Mouse (Mus musculus): ENCODE results near the gene Il17c. TPM values are rescaled to one million over a fixed set of nuclear protein-coding genes. Genes with fewer than 3 reads are reported as not detected.

Il17c gene
- polyA plus RNA-seq, 1 experiment from 2014 or later = 0.31 TPM

DNA sequence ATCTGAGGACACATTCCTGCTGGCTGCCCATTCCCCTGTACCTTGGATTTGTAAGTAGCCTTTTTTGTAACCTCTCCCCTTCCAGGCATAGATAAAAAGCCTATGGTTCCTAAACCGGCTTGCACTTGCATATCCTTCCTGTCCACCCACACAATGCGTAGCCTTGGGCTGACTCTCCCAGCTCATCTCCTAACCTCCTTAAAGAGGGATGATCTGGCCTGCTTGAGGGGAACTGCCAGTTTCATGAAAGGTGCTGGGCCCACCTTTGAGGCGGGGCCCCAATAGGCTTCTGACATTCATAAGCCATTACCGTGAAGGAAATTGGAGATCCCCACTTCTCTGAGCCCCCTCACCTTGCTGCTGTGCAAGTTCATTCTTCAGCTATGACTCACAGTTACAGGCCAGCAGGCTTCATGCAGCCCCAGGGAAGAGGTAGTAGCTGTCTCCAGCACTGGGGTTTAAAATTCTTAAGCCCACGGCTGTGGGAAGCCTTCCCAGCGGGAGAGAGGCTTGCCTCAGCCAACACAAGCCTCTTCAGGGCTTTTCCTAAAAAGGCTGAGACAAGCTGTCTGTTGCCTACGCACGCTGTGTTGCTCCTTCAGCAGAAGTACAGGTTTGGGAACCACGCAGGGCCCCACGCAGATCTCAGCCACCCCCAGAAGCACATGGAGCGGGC is 39.8 kb downstream of the Il17c start:
- no peak for ATAC-seq (ENCODE audit: insufficient number of reproducible peaks, insufficient read depth, low FRiP score, low TSS enrichment, low read depth)
- Histone ChIP-seq H3K9me3 (no peaks in the 10 kb centered on the region), H3K9ac (no peak overlapping the region), H3K4me2 (no peak overlapping the region), H3K36me3 (peaks cover 19% of the 10 kb centered on the region), H3K27me3 (peaks cover 64% of the 10 kb centered on the region), H3K4me1 (peaks cover 27% of the 10 kb centered on the region), H3K27ac (no peak overlapping the region), H3K4me3 (no peak overlapping the region)
- WGBS = 50% methylated on average over 11 of the region's 11 CpGs

DNA sequence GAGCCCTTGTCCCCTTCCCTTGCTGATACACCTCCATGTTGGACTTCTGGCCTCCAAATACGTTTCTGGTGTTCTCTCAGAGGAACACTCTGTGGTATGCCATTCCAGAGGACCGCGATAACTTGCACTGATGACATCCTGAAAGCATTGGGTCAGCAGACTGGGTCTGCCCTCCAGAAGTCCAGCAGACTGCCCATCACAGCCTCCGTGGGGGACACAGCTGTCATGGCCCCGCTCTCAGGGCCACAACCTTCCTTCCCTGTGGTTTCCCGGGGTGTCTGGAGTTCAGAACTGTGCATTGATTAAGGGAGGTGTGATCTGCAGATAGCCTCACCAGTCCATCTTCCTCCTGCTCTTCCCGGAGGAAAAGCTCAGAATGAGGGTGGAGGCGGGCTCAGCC is 40.7 kb downstream of the Il17c start:
- peaks cover 57% of the 10 kb centered on the region for H3K27me3 ChIP-seq

DNA sequence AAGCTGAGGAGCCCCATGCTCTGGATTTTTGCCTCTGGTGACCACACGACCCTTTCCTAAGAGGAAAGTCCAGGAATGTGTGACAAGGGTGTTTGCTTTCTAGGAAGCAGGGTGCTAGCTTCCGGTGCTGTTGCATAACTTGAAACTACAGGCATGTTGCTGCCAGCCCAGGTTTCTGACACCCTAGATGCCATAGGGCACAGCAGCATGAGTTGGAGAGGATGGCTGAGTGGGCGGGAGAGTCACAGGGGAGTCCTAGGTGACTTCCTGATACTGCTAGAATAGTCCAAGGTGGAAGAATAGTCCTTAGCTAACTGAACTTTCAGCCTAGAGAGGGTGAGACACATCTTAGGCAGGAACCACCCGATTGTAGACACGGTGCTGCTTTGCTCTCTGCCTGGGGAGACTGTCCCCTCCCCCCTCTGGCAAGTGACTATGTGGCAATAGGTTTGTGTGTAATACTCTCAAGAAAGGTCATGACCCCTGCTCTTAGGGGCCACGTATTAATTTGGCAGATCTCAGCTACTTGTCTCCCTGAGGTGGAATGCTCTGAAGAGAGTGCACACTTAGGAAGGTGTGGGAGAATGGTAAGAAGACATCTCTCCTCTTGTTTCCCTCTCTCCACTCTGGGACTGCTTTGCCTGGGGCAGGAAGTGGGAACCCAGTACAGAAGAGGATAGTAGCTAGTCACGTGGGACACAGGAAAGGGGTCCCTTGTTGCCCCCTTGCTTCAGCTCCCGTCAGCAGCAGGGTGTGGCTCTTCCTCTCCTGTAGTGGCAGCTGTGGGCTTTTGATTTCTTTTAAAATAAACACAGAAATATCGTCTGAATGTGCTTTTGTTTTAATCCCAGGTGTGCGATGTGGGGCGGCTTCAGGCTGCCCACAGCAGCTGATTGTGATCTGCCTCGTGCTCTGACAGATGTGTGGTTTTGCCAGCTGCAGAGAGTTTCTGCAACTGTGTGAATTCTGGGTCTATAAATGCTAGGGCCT is 42.1 kb downstream of the Il17c start:
- Histone ChIP-seq H3K4me3 (no peak overlapping the region), H3K9ac (no peak overlapping the region), H3K27me3 (peaks cover 43% of the 10 kb centered on the region), H3K4me1 (peaks cover 27% of the 10 kb centered on the region), H3K36me3 (peaks cover 43% of the 10 kb centered on the region), H3K27ac (no peak overlapping the region), H3K9me3 (no peaks in the 10 kb centered on the region), H3K4me2 (no peak overlapping the region)
- ATAC-seq (ENCODE audit: insufficient number of reproducible peaks, insufficient read depth, low FRiP score, low TSS enrichment, low read depth) = no peak
- WGBS = 39% methylated on average over 12 of the region's 12 CpGs

More for the DNA sequence above, 40.7 kb downstream of the Il17c start:
- peaks cover 28% of the 10 kb centered on the region for H3K36me3 ChIP-seq
- no peak for ATAC-seq (ENCODE audit: insufficient number of reproducible peaks, insufficient read depth, low FRiP score, low TSS enrichment, low read depth)
- H3K4me2 ChIP-seq = no peak overlapping the region
- H3K9me3 ChIP-seq = no peaks in the 10 kb centered on the region
- H3K27ac ChIP-seq = no peak overlapping the region
- no peak overlapping the region for H3K9ac ChIP-seq
- H3K4me3 ChIP-seq = no peak overlapping the region
- peaks cover 27% of the 10 kb centered on the region for H3K4me1 ChIP-seq
- WGBS = 79% methylated on average over 8 of the region's 8 CpGs

DNA sequence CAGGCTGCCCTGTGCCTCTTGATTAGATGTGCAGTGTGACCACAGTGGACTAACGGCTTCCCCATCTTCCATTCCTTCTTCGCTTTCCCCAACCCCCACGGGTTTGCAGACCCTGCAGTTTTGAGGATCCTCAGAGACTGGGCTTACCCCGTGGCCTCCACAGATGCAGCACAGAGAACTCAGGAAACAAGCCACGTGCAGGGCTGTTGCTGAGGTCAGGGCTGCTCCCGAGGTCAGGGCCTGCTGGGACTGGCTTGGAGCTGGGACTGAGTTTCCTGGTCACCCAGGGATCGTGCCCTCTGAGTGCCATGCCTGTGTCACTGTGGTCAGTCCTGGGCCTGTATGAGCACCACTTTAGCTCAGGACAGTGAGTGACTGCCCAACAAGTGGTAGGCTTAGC is 43.2 kb downstream of the Il17c start:
- H3K4me2 ChIP-seq = no peak overlapping the region
- no peak for ATAC-seq (ENCODE audit: insufficient number of reproducible peaks, insufficient read depth, low FRiP score, low TSS enrichment, low read depth)
- no peak overlapping the region for H3K9ac ChIP-seq
- no peaks in the 10 kb centered on the region for H3K9me3 ChIP-seq
- H3K4me1 ChIP-seq = peaks cover 22% of the 10 kb centered on the region
- H3K27me3 ChIP-seq = peaks cover 33% of the 10 kb centered on the region
- H3K36me3 ChIP-seq = peaks cover 50% of the 10 kb centered on the region
- WGBS = 70% methylated on average over 7 of the region's 7 CpGs
- H3K27ac ChIP-seq = no peak overlapping the region
- no peak overlapping the region for H3K4me3 ChIP-seq

GRCm38 (mm10) chr8:122467816-122468215 is 46.0 kb downstream of the Il17c start:
- Histone ChIP-seq H3K36me3 (peaks cover 68% of the 10 kb centered on the region), H3K27ac (no peak overlapping the region), H3K9me3 (no peaks in the 10 kb centered on the region), H3K27me3 (peaks cover 4% of the 10 kb centered on the region), H3K4me2 (no peak overlapping the region), H3K4me1 (peaks cover 5% of the 10 kb centered on the region; the same call in 1 of the 2 replicates), H3K4me3 (no peak overlapping the region), H3K9ac (no peak overlapping the region)
- WGBS = 88% methylated on average over 13 of the region's 13 CpGs
- no peak for ATAC-seq (ENCODE audit: insufficient number of reproducible peaks, insufficient read depth, low FRiP score, low TSS enrichment, low read depth)

DNA sequence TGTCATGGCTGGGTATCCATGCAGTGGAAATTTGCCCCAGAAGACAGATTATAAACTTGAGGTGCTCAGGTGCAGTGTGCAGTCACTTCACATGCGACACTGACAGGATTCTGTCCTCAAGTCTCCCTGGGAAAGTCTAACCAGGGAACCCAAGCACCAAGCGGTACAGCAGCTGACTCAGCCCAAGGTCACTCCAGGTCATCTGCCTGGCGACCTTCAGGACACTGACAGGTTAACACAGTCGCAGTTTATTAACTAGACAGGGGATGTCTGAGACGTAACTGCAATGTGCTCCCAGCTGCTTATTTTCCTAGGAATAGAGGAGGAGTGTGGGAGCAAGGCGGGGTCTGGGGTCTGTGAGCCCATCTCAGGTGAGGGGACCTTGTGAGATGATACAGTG is 47.6 kb downstream of the Il17c start:
- Histone ChIP-seq H3K36me3 (peaks cover 81% of the 10 kb centered on the region), H3K4me2 (no peak overlapping the region), H3K4me1 (peaks cover 9% of the 10 kb centered on the region), H3K27me3 (no peaks in the 10 kb centered on the region), H3K9me3 (no peaks in the 10 kb centered on the region), H3K4me3 (no peak overlapping the region), H3K27ac (no peak overlapping the region), H3K9ac (no peak overlapping the region)
- no peak for ATAC-seq (ENCODE audit: insufficient number of reproducible peaks, insufficient read depth, low FRiP score, low TSS enrichment, low read depth)
- 77% methylated on average over 6 of the region's 6 CpGs for WGBS

- no peaks in the 10 kb centered on the region for H3K27me3 ChIP-seq
- no peak overlapping the region for H3K9ac ChIP-seq
- no peaks in the 10 kb centered on the region for H3K9me3 ChIP-seq
- no peak overlapping the region for H3K4me2 ChIP-seq
- H3K36me3 ChIP-seq = peaks cover 79% of the 10 kb centered on the region
- 88% methylated on average over 10 of the region's 10 CpGs for WGBS
- H3K4me3 ChIP-seq = no peak overlapping the region
- H3K4me1 ChIP-seq = peaks cover 14% of the 10 kb centered on the region
- ATAC-seq (ENCODE audit: insufficient number of reproducible peaks, insufficient read depth, low FRiP score, low TSS enrichment, low read depth) = no peak
- H3K27ac ChIP-seq = no peak overlapping the region
These were observed 48.1 kb downstream of the Il17c start for GRCm38 (mm10) chr8:122469965-122470364.

DNA sequence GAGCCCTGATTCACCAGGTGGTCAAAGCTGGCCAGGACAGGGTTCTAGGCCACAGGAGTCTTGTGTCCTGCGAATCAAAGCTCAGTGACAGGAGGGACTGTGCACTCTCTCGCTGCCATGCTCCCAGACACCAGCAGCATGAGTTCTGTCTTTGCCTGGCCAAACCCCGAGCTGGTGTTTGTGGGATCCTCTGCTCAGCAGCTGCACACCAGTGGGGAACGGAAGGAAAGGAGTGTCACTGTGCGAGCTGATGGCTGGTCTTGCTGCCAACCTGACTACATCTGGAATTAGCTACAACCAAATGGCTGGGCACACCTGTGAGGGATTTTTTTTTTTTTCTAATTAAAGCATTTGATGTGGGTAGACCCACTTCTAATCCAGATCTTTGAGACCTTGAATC is 48.9 kb downstream of the Il17c start:
- peaks cover 71% of the 10 kb centered on the region for H3K36me3 ChIP-seq
- 79% methylated on average over 5 of the region's 5 CpGs for WGBS
- no peak overlapping the region for H3K9ac ChIP-seq
- no peak overlapping the region for H3K27ac ChIP-seq
- H3K9me3 ChIP-seq = no peaks in the 10 kb centered on the region
- H3K4me1 ChIP-seq = peaks cover 17% of the 10 kb centered on the region
- ATAC-seq (ENCODE audit: insufficient number of reproducible peaks, insufficient read depth, low FRiP score, low TSS enrichment, low read depth) = no peak
- H3K27me3 ChIP-seq = no peaks in the 10 kb centered on the region
- no peak overlapping the region for H3K4me2 ChIP-seq
- no peak overlapping the region for H3K4me3 ChIP-seq

Small RNAs within 50 kb of the gene (microRNA-seq; reads per million reads assigned to microRNA genes)
- not detected for gene Gm24366

Other genes starting within 250 kb of the Il17c start
- 1.7 and 1.8 TPM in 2 replicates for gene Zfpm1, start 139.9 kb upstream of the Il17c start, polyA plus RNA-seq (2015; fragmentation: Nextera tagmentation; extraction: Ambion mirVana)
- 0.26 and 0.66 TPM in 2 replicates for gene Trhr2, start 61.3 kb upstream of the Il17c start, polyA plus RNA-seq (2015; fragmentation: Nextera tagmentation; extraction: Ambion mirVana)
- 54.8 and 59.1 TPM in 2 replicates for gene Zc3h18, start 45.4 kb upstream of the Il17c start, polyA plus RNA-seq (2015; fragmentation: Nextera tagmentation; extraction: Ambion mirVana)
- gene Cyba, start 10.9 kb downstream of the Il17c start, polyA plus RNA-seq (2015; fragmentation: Nextera tagmentation; extraction: Ambion mirVana) = 118 and 120 TPM in 2 replicates
- 34.8 and 43.3 TPM in 2 replicates for gene Mvd, start 21.4 kb downstream of the Il17c start, polyA plus RNA-seq (2015; fragmentation: Nextera tagmentation; extraction: Ambion mirVana)
- gene Snai3, start 38.7 kb downstream of the Il17c start, polyA plus RNA-seq (2015; fragmentation: Nextera tagmentation; extraction: Ambion mirVana) = 1.2 TPM in 2 replicates
- 51.1 and 51.3 TPM in 2 replicates for gene Rnf166, start 54.0 kb downstream of the Il17c start, polyA plus RNA-seq (2015; fragmentation: Nextera tagmentation; extraction: Ambion mirVana)
- 54.9 and 69.0 TPM in 2 replicates for gene Ctu2, start 54.1 kb downstream of the Il17c start, polyA plus RNA-seq (2015; fragmentation: Nextera tagmentation; extraction: Ambion mirVana)
- 8.4 and 16.2 TPM in 2 replicates for gene Piezo1, start 129.3 kb downstream of the Il17c start, polyA plus RNA-seq (2015; fragmentation: Nextera tagmentation; extraction: Ambion mirVana)
- 34.3 and 39.6 TPM in 2 replicates for gene Cdt1, start 146.0 kb downstream of the Il17c start, polyA plus RNA-seq (2015; fragmentation: Nextera tagmentation; extraction: Ambion mirVana)
- 296 and 355 TPM in 2 replicates for gene Aprt, start 154.9 kb downstream of the Il17c start, polyA plus RNA-seq (2015; fragmentation: Nextera tagmentation; extraction: Ambion mirVana)
- gene Galns, start 189.4 kb downstream of the Il17c start, polyA plus RNA-seq (2015; fragmentation: Nextera tagmentation; extraction: Ambion mirVana) = 7.5 and 7.6 TPM in 2 replicates
- gene Trappc2l, start 189.6 kb downstream of the Il17c start, polyA plus RNA-seq (2015; fragmentation: Nextera tagmentation; extraction: Ambion mirVana) = 53.0 and 57.7 TPM in 2 replicates
- not detected in 2 replicates for gene Pabpn1l, start 200.7 kb downstream of the Il17c start, polyA plus RNA-seq (2015; fragmentation: Nextera tagmentation; extraction: Ambion mirVana)